Mouse (Mus musculus) kidney, postnatal 36 days (tissue): ENCODE results near the gene Abhd6.
A peak's percentile ranks its signal among the peaks of the same experiment; 100 is the strongest.

Source experiments
- DNase-seq, 2 experiments: peaks; one replicate each; pipeline ENCODE4 v3.0.0; 2021 to 2022; ENCODE audit warnings: mixed read lengths in 2 of 2

Abhd6 gene

GRCm38 (mm10) chr14:8062537-8063301 lies 60.0 kb downstream of the Abhd6 start:
- no peak for DNase-seq

- DNase-seq, result no peak
Measured at GRCm38 (mm10) chr14:8063835-8064785, 61.4 kb downstream of the Abhd6 start.

- peak; percentile 95 to 98 for DNase-seq
Measured at GRCm38 (mm10) chr14:8080165-8080679, 77.5 kb downstream of the Abhd6 start, which contains the start of gene Rpp14. Gene Rpp14 (plus strand): TSS chr14:8080367.

GRCm38 (mm10) chr14:8080718-8081117 lies 78.0 kb downstream of the Abhd6 start:
- peak; percentile 25 to 33 for DNase-seq

GRCm38 (mm10) chr14:8082949-8083348 lies 80.2 kb downstream of the Abhd6 start:
- no peak for DNase-seq

GRCm38 (mm10) chr14:8089016-8089415 lies 86.3 kb downstream of the Abhd6 start:
- no peak for DNase-seq

GRCm38 (mm10) chr14:8092573-8092972 lies 89.9 kb downstream of the Abhd6 start:
- peak in 1 of 2 experiments; percentile 69 for DNase-seq

- peak in 1 of 2 experiments; percentile 25 for DNase-seq
Measured at GRCm38 (mm10) chr14:8093427-8093826, 90.7 kb downstream of the Abhd6 start.

GRCm38 (mm10) chr14:8094931-8095561 lies 92.3 kb downstream of the Abhd6 start:
- no peak for DNase-seq

GRCm38 (mm10) chr14:8095562-8095950 lies 92.9 kb downstream of the Abhd6 start:
- DNase-seq, result peak; percentile 44 to 54

GRCm38 (mm10) chr14:8097978-8098686 lies 95.4 kb downstream of the Abhd6 start, which contains the start of gene Pxk:
Gene Pxk (plus strand): TSS chr14:8098211.
- DNase-seq, result peak; percentile 95 to 98

- DNase-seq, result no peak
Measured at GRCm38 (mm10) chr14:8098687-8098995, 95.9 kb downstream of the Abhd6 start.

- peak in 1 of 2 experiments; percentile 29 for DNase-seq
Measured at GRCm38 (mm10) chr14:8099561-8100021, 96.9 kb downstream of the Abhd6 start.

GRCm38 (mm10) chr14:8101886-8102285 lies 99.2 kb downstream of the Abhd6 start:
- peak; percentile 34 to 52 for DNase-seq

GRCm38 (mm10) chr14:8102676-8103075 lies 100.0 kb downstream of the Abhd6 start:
- peak; percentile 83 to 86 for DNase-seq
